Mouse (Mus musculus) adipocyte (in vitro differentiated cells): ENCODE measurements around the gene Trpc4.
A peak's percentile ranks its signal among the peaks of the same experiment; 100 is the strongest.

Source experiments
- DNase-seq: peaks from one replicate; pipeline ENCODE4 v3.0.0-alpha.2; 2016; ENCODE audit warnings: low spot score

Trpc4 gene

DNA sequence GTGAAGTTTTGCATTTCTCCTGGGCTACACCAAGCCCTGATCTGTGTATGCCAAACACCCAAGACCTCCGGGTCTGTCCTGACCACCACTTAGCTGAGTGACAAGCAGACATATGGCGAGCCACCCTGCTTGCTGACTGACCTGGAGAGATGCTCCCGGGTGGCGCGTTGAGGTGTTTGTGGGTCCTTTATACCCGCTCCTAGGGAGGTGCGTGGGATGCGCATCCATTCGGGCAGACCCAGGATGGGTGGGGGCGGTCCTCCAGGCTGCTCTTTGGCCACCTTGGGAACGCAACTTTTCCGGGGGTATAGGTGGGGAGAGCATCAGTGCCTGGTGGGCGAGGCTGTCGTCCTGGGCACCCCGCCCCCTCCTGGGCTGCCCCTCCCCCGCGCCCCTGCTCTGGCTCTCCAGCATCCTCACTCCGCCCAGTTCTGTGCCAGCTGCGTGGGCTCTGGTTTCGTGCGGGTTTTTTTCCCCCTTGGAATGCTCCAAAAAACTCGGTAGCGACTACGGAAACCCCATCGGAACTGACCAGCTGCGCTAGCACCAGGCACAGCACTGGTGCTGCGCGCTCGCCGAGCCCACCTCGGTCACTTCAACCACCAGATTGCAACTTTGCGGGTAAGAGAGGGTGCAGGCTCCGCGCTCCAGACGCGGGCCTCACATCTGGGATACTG, at the start of gene Trpc4:
Gene Trpc4, plus strand, starts transcription at position 397 of the 677 bp plus-strand sequence.
- DNase-seq = no peak

DNA sequence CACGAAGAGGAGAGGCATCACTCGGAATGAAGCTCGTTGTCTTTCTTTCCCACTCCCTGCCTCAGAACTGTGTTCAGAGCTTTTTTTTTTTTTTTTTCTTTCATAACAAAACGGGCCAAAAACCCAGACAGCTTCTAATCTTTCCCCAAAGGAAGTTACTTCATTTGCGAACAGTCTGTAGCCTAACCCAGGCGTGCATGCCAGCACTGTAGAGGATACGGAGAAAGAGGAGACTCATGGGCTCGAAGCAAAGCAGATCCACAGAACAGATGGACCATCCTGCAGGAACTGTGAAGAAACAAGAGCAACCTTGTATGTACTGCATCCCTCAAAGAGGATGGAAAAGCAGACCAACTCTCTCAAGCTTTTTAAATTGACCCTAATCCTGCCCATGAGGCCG, 44.3 kb upstream of the Trpc4 start:
- DNase-seq = no peak

DNA sequence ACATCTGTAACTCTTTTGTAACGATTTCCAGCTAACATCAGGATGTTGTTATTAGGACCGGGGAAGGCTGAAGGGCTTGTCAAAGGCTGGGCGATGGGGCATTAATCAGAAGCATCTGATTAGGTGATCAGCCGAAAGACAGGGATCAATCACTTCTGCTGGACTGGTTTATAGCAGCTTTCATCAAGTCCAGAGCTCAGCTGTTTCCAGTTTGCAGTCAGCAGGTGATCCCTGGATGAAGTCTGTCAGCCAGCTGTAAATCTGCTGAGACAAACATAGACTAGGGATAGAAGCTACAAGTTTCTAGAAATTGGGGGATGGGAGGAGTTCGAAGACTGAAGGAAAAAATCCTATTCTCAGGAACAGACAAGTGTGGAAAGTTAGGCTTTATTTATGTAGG, 20.5 kb upstream of the Trpc4 start:
- DNase-seq = no peak

DNA sequence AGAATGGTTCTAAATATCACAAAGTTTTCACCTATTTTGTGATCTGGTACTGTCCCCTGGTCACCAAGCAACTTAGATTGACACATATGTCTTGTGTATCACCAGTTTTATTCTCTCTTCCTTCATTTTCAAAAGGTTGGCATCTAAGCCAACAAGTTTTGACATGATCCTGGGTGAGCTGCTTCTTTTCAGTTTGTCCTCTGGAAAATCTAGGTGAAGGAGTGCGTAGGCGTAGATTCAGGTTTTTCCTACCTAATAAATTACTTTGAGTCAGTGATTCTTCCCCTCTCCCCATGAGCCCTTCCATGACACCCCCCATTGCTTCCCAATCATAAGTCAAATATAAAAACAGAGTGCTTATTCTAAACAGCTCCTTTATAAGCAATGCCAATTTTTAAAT, 14.5 kb upstream of the Trpc4 start:
- no peak for DNase-seq

DNA sequence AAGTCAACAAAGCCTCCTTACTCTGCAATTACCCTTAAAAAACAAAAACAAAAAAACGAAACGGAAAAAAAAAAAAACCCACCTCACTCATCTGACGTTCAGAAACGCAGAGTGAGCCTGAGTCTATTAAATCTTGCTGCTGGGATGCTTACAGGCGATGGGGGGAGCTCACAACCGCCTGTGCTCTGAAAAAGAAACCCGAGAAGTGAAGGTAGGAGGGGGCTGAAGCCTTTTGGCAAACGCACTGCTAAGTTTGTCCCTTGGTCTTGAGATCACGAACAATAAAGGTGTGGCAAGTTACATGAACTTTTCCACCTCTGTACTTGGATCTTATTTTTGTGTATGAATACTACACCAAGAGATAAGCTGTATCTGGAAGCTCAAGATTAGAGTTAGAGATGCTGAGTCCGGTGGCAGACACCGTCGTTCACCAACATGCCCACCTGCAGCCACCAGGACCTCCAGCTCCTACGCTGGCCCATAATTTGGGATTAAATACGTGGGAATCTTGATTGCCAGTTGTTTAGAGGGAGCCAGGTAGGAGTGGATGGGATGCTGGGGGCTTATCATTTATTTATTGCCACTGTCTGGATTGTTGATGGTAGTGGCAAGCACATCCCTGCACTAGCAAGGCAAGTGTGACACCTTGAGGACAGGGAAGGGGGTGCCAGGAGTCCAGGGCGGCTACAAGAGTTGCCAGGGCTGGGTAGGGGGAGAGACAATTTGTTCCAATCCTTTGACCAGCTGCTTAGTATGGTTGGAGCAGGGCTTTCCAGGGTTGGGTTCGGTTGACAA, 794 bp upstream of the Trpc4 start:
- DNase-seq = no peak

DNA sequence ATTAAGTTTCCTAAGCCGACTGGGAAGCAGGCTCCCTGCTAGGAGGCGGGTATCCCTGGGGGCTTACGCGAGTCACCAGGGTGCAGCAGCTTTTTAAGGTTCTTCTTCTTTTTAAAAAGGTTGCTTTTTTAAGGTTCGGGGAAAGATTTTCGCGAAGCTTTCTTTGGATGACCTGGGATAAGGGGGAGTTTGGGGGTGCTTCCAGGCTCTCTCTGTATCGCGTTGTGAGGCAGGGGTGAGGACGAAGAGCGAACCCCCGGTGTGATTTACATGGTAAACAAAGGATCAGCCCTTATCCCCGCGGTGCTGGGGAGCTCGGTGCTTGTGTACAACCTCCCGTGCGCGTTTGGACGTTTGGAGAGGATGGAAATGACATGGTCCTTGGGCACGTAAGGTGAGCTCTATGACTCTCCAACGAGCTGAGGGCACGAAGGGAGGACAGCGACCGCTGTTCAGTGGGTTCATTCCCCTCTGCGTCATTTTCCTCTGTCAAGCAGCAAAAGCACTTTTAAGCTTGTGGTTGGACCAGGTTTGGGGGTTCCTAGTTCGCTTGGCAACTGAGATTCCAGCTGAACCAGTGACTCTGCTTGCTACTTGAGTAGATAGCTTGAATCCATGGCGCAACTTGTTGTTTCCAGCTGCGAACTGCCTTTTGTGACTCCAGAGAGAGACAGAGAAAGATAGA, 623 bp downstream of the Trpc4 start:
- no peak for DNase-seq

DNA sequence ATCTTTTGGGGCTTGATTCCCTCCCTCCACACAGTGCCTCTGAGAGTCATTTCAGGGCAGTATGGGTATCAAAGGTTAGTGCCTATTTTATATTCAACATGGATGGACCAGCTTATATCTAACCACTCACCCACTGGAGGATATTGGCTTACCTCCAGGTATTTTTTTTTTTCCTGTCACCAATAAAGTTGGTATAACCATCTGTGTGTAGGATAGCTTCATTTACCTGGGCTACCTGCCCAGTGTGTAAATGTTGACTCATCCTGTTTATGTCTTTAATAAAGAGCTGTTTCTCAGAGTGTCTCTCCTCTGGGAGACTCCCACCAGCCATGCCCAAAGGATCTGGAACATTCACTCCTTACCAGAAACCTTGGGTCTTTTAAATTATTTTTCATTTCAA, 14.9 kb downstream of the Trpc4 start:
- DNase-seq = no peak

DNA sequence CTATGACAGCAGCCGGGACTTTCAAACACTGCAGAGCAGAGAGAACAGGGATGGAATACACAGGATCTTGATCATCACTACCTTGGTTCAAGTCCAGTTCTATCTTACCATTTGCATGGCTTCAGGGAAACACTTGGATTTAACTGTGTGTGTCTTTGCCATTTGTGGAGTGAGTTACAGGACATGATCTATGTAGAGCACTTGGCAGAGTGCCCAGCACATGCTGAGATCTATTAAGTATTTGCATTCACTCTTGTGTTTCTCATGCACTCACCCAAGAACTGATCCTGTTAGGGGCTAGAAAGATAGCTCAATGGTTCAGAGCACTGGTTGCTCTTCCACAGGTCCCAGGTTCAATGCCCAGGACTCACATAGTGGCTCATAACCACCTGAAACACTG, 21.5 kb downstream of the Trpc4 start:
- no peak for DNase-seq

DNA sequence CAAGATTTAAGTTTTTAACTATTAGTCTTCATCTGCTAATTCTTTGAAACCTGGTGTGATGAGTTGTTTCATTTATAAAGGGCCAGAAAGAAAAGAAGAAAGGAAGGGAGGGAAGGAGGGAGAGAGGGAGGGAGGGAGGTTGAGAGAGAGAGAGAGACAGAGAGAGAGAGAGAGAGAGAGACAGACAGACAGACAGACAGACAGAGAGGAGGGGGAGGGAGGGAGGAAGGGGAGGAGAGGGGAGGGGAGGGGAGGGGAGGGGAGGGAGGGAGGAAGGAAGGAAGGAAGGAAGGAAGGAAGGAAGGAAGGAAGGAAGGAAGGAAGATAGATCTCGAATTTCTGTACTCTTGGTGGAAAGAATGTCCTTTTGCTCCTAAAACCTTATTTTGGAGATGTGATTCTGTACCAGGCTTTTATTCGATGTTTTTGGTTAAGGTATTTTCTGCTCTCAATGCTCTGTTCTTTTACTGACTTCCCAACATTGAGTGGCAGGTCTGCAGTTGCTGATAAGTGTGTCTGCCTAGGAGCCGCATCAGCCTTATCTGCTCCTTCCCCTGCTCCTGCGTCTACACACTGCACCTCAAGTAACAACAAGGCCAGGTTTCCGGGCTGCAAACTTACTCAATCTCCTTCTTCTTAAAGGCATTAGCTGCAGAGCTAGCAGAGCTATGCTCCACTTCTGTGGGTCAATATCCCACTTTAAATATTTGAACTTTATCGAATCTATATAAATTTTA, 35.3 kb downstream of the Trpc4 start:
- DNase-seq = no peak

DNA sequence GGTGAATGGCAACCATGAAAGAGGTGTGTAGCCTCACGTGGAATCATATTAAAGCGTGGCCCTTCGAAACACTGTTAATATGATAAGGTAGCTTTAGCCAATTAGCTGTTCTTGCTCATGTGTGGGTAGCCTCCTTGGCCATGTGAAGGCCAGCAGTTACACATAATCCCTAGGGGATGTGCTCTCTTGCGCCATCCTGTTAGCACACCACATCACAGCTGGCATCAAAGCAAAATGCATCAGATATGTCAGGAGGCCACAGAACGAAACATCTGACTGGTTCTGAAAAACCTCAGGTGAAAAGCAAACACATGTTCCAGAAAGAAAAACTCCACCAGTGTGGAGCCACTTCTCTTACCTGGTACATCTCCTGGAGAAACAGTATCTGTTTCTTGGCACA, 45.4 kb downstream of the Trpc4 start:
- peak; percentile 6 for DNase-seq

DNA sequence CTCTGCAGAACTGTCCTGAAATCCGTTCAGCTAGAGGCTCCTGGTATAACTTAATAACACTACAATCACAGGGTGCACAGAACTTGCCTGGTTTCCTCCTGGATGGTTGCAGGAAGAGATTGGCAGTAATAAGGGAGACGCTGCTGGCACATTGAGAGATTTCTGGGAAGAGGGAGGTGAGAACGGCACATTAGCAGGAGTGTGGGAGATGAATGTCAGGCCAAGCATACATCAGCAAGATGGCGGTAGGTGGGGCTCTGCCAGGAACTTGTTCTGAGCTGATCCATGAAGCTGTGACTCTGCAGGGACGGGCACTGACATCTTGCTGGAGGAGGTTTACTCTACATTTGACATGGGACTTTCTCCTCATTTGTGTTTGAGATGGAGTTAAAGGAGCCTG, 48.6 kb downstream of the Trpc4 start:
- no peak for DNase-seq

DNA sequence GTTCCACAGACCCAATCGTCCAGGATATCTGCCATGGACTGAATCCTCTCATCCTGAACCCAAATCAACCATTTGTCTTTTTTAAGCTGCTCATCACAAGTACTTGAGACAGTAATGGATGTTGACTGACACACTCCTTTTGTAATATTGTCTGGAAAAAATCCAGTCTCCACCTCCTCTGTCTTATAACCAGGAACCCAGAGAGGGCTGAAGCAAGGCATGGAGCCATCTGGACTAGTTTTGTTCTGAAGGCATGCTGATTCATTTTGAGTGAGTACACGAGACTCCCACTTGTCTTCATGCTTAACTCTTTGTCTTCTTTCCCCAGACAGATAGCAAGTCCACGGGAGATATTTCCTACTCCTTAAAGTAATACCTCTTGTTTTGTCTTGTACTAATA, 54.3 kb downstream of the Trpc4 start:
- DNase-seq = no peak

DNA sequence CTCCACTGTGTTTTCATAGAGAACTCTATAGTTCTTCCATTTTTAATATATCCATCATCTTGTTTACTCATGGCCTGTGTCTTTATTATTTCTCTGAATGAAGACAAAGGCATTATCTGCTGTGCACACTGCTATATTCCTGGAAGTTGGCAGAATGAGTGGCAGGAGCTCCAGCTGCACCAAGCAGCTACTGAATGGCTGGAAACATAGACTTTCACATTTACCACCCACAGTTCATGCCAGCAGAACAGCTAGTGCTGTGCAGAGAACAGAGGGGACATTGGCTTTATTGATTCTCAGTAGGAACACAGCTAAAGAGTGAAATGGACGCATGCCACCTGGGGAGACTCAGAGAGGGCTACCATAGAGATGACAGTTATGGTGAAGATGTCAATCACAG, 55.6 kb downstream of the Trpc4 start:
- DNase-seq = no peak

DNA sequence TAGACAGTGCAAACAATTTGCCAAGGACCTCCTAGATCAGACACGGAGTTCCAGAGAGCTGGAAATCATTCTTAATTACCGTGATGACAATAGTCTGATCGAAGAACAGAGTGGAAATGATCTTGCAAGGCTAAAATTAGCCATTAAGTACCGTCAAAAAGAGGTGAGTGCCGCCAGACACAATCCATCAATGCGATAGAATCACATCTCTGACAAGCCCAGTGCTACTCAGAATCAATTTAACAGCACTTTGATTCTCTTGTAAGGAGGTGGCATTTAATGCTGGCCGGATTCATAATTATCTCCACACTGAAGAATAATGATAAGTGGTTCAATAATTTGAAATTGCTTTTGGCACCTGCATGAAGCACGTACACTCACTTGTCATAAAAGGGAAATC, 66.7 kb downstream of the Trpc4 start:
- DNase-seq = no peak

DNA sequence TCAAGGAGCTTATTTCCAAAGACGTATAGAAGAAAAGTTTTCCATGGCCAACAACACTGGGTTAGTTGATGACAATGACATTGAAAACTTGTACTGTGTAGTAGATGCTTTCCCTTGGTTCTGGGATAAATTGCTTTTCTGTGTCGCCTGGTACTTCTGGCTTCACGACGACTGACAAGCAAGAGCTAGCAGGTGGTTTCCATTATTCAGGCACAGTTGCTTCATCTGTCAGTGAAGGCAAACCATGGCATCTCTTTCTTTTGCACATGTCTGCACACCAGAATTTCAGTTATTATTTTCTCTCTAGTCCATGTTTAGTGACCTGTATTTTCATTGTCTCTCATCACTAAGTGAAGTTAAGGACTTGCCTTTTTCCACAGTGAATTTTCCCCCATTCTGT, 72.6 kb downstream of the Trpc4 start:
- DNase-seq = no peak

DNA sequence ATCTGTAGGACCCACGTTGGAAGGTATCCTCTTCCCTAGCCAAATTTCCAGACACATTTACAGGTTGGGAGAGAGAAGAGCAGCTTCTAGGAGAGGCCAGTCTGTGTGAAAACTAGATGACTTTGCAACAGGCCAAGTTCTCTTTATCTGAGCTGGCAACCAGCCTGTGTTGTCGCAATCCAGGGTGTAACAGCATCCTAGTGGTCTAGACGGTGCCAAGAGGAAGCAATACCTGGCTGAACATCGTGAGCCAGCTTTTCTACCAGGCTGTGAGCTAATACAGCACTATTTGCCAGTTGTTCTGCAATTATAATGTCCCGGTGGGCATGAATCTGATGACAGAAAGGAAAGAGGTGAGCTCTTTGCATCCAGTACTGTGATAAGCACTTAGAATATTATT, 83.1 kb downstream of the Trpc4 start:
- DNase-seq = peak; percentile 9

DNA sequence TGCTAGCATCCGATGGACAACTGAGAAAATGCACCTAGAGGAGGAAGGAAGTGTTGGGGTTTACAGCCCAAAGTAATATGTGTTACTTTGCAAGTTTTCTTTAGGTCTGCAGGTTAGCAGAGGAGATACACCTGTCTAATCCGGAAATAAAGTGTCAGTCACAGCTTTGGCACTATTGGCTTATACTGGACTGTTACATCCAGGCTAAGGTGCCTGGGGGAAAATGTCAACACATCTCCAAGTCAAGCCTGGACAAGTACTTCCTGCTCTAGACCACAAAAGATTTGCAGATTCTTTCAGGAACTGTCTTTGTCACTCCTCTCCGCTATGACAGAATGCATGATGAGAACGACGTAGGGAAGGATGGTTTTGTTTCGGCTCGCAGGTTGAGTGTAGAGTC, 83.6 kb downstream of the Trpc4 start:
- DNase-seq = no peak

DNA sequence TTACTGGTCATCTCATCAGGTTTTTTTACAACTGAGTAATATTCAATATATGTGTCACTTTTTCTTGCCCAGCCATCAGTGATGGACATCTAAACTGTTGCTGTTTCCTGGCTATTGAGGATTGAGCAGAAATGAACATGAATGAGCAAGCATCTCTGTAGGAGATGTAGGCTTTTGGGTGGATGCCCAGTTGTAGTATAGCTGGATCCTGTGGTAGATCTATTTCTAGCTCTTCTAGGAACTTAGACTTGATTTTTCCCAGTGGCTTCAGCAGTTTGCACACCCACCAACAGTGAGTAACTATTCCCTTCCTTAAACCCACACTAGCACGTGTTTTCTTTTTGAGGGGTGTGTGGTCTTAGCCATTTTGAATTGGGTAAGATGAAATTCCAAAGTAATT, 87.3 kb downstream of the Trpc4 start:
- DNase-seq = no peak

DNA sequence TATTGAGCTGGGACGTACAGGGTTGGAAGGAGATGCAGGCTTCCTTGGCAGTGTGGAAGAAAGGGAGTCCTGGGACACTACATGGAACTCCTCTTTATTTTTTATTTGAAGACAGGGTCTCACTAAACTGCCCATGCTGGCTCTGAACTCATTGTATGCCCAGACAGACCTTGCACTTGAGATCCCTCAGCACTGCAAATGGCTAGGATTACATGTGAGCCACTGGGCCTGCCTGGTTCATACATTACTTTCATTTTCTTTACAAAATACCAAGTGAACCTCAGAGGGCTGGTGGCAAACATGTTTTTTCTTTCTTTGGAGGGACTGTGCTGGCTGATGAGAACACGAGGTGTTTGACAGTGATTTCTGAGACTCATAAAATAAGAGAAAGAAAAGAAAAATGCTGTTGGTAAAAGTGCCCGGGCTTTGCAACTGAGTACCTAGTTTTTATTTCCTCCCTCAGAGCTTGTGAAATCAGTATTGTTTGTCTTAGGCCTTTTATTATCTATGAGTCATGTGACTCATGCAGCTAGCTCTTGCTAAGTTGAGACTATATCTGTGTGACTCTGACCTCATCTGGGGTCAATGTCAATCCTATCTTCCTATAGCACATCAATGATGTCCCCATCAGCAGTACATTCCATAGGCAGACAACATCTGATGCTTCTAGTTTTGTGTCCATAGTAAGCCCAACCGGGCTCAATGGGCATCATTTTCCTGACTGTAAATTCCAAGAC, 89.1 kb downstream of the Trpc4 start:
- DNase-seq = no peak

DNA sequence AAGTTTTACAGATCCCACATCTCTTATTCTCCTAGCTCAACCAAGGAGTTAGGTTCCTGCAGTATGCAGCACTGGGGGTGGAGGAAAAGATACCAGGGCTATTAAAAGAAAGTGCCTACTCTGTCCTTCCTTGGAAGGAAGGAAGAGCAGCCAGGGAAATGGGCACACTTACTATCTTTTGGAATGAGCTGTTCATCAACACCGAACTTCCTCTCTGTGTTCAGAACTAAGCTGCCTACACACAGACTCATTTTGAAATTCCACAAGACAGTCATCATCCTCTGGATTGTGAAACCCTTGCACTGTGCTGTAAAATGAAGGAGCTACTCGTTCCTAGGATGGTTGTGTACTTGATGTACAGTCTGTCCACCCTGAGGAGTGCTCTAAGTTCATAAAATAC, 90.6 kb downstream of the Trpc4 start:
- no peak for DNase-seq

DNA sequence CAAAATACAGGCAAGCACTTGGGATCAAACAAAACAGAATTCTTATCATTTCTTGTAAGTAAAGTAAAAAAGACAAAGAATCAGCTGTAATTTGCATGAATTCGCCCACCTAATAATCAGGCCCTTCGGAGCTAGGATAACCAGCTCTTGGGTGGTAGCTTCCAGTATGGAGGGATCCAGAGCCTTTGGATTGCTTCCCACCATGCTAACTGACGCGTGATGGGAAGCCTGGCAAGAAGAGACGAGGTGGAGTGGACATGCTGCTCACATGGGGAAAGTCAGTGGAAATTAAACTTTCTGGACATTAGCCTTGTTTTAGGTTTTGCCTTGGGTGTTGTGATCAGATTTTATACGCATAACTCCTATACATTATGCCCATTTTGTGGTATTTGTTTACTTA, 93.5 kb downstream of the Trpc4 start:
- DNase-seq = no peak

DNA sequence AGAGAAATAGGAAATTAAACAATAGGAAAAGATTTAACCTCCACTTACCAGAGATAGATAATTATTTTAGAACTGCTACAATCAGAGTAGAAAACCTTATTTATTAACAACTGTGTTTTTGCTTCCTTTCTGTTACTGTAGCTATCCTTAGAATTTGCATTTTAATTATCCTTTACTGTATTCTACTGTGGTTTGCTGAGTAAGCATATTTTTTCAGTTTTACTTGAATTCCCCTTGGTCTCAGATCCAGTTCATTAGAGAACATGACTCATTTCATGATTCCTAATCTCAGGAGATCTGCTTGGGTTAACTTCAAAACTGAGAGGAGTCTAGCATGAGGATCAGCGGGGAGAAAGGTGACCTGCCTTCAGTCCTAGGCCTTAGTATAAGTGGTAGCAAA, 111.1 kb downstream of the Trpc4 start:
- DNase-seq = no peak
